ENCODE assay signal across 11 mouse cellular contexts in the genomic region with DNA sequence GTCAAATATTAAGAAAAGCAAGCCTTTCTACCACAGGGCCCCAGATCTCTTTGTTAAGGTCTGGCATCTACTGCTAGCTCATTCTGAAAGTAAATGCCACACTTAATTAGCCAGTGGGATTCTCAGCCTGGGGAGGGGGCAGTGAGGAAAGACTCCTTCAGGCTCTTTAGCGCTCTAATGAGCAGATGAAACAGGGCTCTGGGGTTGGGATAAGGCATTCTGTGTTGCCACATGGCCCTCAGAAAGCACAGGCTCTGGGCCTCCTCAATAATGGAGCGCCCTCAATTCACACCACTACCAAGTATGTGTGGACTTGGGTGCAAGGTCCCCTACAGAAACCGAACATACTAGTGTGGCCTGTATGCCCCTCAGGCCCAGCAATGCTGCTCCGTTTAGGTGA. TPM values are rescaled to one million over a fixed set of nuclear protein-coding genes. Genes with fewer than 3 reads are reported as not detected.
A peak's percentile ranks its signal among the peaks of the same experiment; 100 is the strongest.
DNase-seq lines count a peak whose midpoint lies in the region; ATAC-seq and TF ChIP-seq lines count a peak whose summit lies in the region.
"Had no signal": no experiment of that assay in that cellular context is flagged by ENCODE, and none has a peak within 500 bp of the region (broad histone marks: within the 10 kb centered on the region; RNA-seq: fewer than 3 reads in every experiment).

No protein-coding gene starts in this region.

- H3K27ac ChIP-seq in ES-Bruce4 (ENCODE audit: insufficient read depth, low read length): peak overlapping the region; percentile 26
- H3K27ac ChIP-seq in forebrain, embryonic 14.5 days (ENCODE audit: low read depth, low read length): peak overlapping the region; percentile 79
- peak overlapping the region; percentile 69; the same call in 1 of the 2 replicates for H3K27ac ChIP-seq in limb, embryonic 15.5 days

- no peak overlapping the region for H3K4me3 ChIP-seq in ES-Bruce4 (ENCODE audit: low read depth, low read length)
- H3K4me3 ChIP-seq in forebrain, embryonic 14.5 days (ENCODE audit: low read depth, low read length): no peak overlapping the region
- no peak overlapping the region for H3K4me3 ChIP-seq in limb, embryonic 15.5 days

- no peaks in the 10 kb centered on the region for H3K27me3 ChIP-seq in ES-Bruce4 (ENCODE audit: control insufficient read depth, insufficient read depth, low read length, poor library complexity, severe bottlenecking)
- no peaks in the 10 kb centered on the region for H3K27me3 ChIP-seq in forebrain, embryonic 14.5 days (replicated peaks; ENCODE audit: control insufficient read depth, insufficient read depth, low read length)
- no peaks in the 10 kb centered on the region for H3K27me3 ChIP-seq in limb, embryonic 15.5 days
- H3K27me3 ChIP-seq: Patski had no signal

- peaks cover 5% of the 10 kb centered on the region for H3K4me1 ChIP-seq in ES-Bruce4 (ENCODE audit: control insufficient read depth, insufficient read depth, low read length)
- peaks cover 42% of the 10 kb centered on the region for H3K4me1 ChIP-seq in forebrain, embryonic 14.5 days (ENCODE audit: control insufficient read depth, insufficient read depth, low read length)
- peaks cover 57% of the 10 kb centered on the region for H3K4me1 ChIP-seq in limb, embryonic 15.5 days

- TF ChIP-seq CTCF in ES-Bruce4 (IDR thresholded peaks at IDR 0.05; ENCODE audit: low read depth, low read length): no peak

- no peak for TF ChIP-seq EP300 in ES-Bruce4 (IDR thresholded peaks at IDR 0.05; ENCODE audit: insufficient read depth, low read depth, low read length)

- no peaks in the 10 kb centered on the region for H3K36me3 ChIP-seq in ES-Bruce4 (ENCODE audit: control insufficient read depth, insufficient read depth, low read length, poor library complexity, severe bottlenecking)
- H3K36me3 ChIP-seq in forebrain, embryonic 14.5 days (ENCODE audit: control insufficient read depth, insufficient read depth, low read length): no peaks in the 10 kb centered on the region
- H3K36me3 ChIP-seq in limb, embryonic 15.5 days: no peaks in the 10 kb centered on the region

- no peaks in the 10 kb centered on the region for H3K9me3 ChIP-seq in ES-Bruce4 (replicated peaks; ENCODE audit: control insufficient read depth, insufficient read depth, low read length, poor library complexity, severe bottlenecking)
- no peaks in the 10 kb centered on the region for H3K9me3 ChIP-seq in forebrain, embryonic 14.5 days (replicated peaks; ENCODE audit: control insufficient read depth, low read length)
- H3K9me3 ChIP-seq in limb, embryonic 15.5 days: no peaks in the 10 kb centered on the region

- no peak for TF ChIP-seq POLR2A in ES-Bruce4 (IDR thresholded peaks at IDR 0.05; ENCODE audit: insufficient read depth, low read length)

- peak; percentile 52 for DNase-seq in embryo, embryonic 11 days
- DNase-seq in embryo, embryonic 10.5 days (ENCODE audit: low spot score): no peak
- DNase-seq in forebrain, embryonic 14.5 days (ENCODE audit: low spot score): peak; percentile 85
- no peak for DNase-seq in kidney, adult 9 months
- DNase-seq in cerebellum, adult 9-10 months: no peak
- DNase-seq in lung, postnatal 4 days: no peak
- DNase-seq: gastrocnemius, postnatal 10 days; kidney, adult 11 months had no signal

- H3K4me2 ChIP-seq in forebrain, embryonic 14.5 days (ENCODE audit: low read length): no peak overlapping the region
- no peak overlapping the region for H3K4me2 ChIP-seq in limb, embryonic 15.5 days

- 6% methylated on average over 4 of the region's 4 CpGs for WGBS in forebrain, embryonic 14.5 days
- 52% methylated on average over 4 of the region's 4 CpGs for WGBS in limb, embryonic 15.5 days

- peak; percentile 74 for ATAC-seq in forebrain, embryonic 14.5 days
- no peak for ATAC-seq in limb, embryonic 15.5 days (ENCODE audit: insufficient number of reproducible peaks, low FRiP score, low TSS enrichment, low read depth)
- ATAC-seq: Patski had no signal

- H3K9ac ChIP-seq in ES-Bruce4 (ENCODE audit: low read depth, poor library complexity, severe bottlenecking): no peak overlapping the region; the same call in 1 of the 2 replicates
- H3K9ac ChIP-seq in forebrain, embryonic 14.5 days (ENCODE audit: low read length): peak overlapping the region; percentile 2; the same call in 1 of the 2 replicates
- H3K9ac ChIP-seq in limb, embryonic 15.5 days: no peak overlapping the region

RNA-seq across cellular contexts. Expression of gene Nxn, which starts 13.9 kb away (rescaled TPM):
- polyA plus RNA-seq in ES-Bruce4 (2011; ENCODE audit: insufficient read depth, insufficient read length, low read depth, missing spikeins): 51.7 and 57.7 TPM in 2 replicates
- polyA plus RNA-seq in forebrain, embryonic 14.5 days (2014; fragmentation: Nextera tagmentation; extraction: Ambion mirVana): 19.3 and 21.2 TPM in 2 replicates
- polyA plus RNA-seq in limb, embryonic 15.5 days (2015; fragmentation: Nextera tagmentation; extraction: Ambion mirVana): 48.1 and 60.8 TPM in 2 replicates

RNA-seq across cellular contexts. Expression of gene Timm22, which starts 21.7 kb away (rescaled TPM):
- 16.9 and 19.1 TPM in 2 replicates for polyA plus RNA-seq in ES-Bruce4 (2011; ENCODE audit: insufficient read depth, insufficient read length, low read depth, missing spikeins)
- 125 TPM in 2 replicates for polyA plus RNA-seq in forebrain, embryonic 14.5 days (2014; fragmentation: Nextera tagmentation; extraction: Ambion mirVana)
- 101 and 107 TPM in 2 replicates for polyA plus RNA-seq in limb, embryonic 15.5 days (2015; fragmentation: Nextera tagmentation; extraction: Ambion mirVana)

Comparison
In these comparisons a context has a peak if more than half of its experiments do, and no peak if none do; other contexts are left out.
1. DNase-seq: peak in embryo, embryonic 11 days (single experiment) and forebrain, embryonic 14.5 days (single experiment); none in embryo, embryonic 10.5 days (single experiment), kidney, adult 9 months (single experiment), cerebellum, adult 9-10 months (single experiment) and lung, postnatal 4 days (0 of 2).
2. H3K27ac ChIP-seq: peak in every context shown above with its lines; median percentile 79 in forebrain, embryonic 14.5 days; 69 in limb, embryonic 15.5 days; 26 in ES-Bruce4.